Mouse (Mus musculus) midbrain, embryonic 12.5 days (tissue): ENCODE results near the gene Aldh2. TPM values are rescaled to one million over a fixed set of nuclear protein-coding genes. Genes with fewer than 3 reads are reported as not detected.
"Not testable (repeated sequence)": the region's sequence is repeated elsewhere in the genome, so short reads cannot be mapped to it uniquely, and the experiment has no call there.

Experiments
- ATAC-seq: fragments of 200-750 bp; cut with Nextera tagmentation; 2 replicates; pipeline ENCODE4 v1.8.0; 2017; ENCODE audit warnings: low read depth, moderate TSS enrichment, moderate library complexity; ENCODE audit not compliant: low FRiP score
- H3K27ac ChIP-seq: fragments of 300-500 bp; sonication (generic); replicated peaks from 2 replicates; pipeline ENCODE4 v1.5.1; 2016; ENCODE audit warnings: mild to moderate bottlenecking
- H3K27me3 ChIP-seq: fragments of 300-500 bp; sonication (generic); 2 replicates; pipeline ENCODE4 v1.6.1; 2016; ENCODE audit warnings: mild to moderate bottlenecking
- H3K36me3 ChIP-seq: fragments of 300-500 bp; sonication (generic); 2 replicates; pipeline ENCODE4 v1.6.1; 2016
- H3K4me1 ChIP-seq: fragments of 300-500 bp; sonication (generic); 2 replicates; pipeline ENCODE4 v1.6.1; 2016
- H3K4me2 ChIP-seq: fragments of 300-500 bp; sonication (generic); replicated peaks from 2 replicates; pipeline ENCODE4 v1.6.1; 2016; ENCODE audit warnings: mild to moderate bottlenecking, moderate library complexity
- H3K4me3 ChIP-seq: fragments of 300-500 bp; sonication (generic); 2 replicates; pipeline ENCODE4 v1.5.1; 2016; ENCODE audit warnings: mild to moderate bottlenecking
- H3K9ac ChIP-seq: fragments of 300-500 bp; sonication (generic); replicated peaks from 2 replicates; pipeline ENCODE4 v1.6.1; 2016; ENCODE audit warnings: mild to moderate bottlenecking, moderate library complexity
- H3K9me3 ChIP-seq: fragments of 300-500 bp; sonication (generic); 2 replicates; pipeline ENCODE4 v1.6.1; 2016; ENCODE audit warnings: mild to moderate bottlenecking
- WGBS: fragments of 180-500 bp; shearing (Covaris S2); methylation state at CpG from one replicate; pipeline ENCODE4 v1.1.7; 2016; 5-methylcytosine and 5-hydroxymethylcytosine counted together
- polyA plus RNA-seq: library from polyadenylated mRNA; unstranded; fragments of >200 nt; fragmentation: Nextera tagmentation; extraction: Ambion mirVana; gene quantifications from 2 replicates; pipeline ENCODE4 v1.2.1, GENCODE M21; 2016

Gene Aldh2
- 92.5 and 94.1 TPM in 2 replicates for polyA plus RNA-seq

DNA sequence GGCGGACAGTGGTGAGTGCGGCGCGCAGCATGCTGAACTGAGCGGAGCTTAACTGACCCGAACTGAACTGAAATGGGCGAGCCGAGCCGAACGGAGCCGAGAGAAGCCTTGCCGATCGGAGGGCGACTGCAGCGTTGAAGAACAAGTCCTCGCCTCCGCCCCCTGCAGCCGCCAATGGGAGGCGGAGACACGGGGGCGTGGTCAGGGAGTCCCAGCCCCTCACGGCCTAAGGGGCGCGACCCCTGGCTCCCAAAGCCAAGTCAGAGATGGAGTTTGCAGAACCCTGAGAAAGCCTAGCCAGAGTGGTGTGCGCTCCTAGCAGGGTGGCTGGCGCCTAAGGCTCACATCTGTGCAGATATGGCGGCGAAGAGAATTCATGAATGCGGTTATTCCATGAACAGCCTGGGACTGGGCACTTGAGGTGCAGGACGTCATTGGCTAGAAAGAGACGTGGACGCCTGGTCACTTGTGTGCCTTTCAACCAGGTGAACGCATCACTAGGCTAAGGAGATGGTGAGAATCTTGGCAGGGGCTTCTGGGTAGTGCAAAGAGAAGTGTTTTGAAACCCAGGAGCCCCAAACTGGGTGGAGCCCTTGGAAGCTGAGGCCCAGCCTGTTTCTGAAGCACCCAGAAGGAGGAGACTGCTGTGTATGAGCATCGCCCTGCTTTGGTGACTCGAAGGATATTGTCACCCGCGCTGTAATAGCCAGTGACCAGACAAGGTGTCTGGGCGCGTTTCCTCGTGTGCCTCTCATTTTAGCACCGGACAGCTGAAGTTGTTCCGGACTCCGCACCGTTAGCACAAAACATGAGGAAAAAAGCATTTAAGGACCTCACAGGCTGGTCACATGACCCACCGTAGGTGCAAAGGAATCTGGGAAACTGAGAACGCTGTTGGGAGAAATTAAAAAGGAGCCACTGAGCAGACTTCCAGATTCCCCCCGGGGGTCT lies at the start of gene Aldh2:
Gene Aldh2 (minus strand): TSS at position 374 of the 951 bp plus-strand sequence.
- peak within 1 kb of the TSS; percentile 50 for H3K27ac ChIP-seq
- peak within 1 kb of the TSS; percentile 78 for H3K4me2 ChIP-seq
- H3K36me3 ChIP-seq: no peaks in the 10 kb centered on the region
- peak within 1 kb of the TSS; percentile 69 for H3K9ac ChIP-seq
- WGBS: 4% methylated on average over 47 of the region's 47 CpGs
- ATAC-seq: peak; percentile 85
- H3K9me3 ChIP-seq: no peaks in the 10 kb centered on the region
- peaks cover 13% of the 10 kb centered on the region for H3K4me1 ChIP-seq
- peak within 1 kb of the TSS; percentile 62 for H3K4me3 ChIP-seq
- H3K27me3 ChIP-seq: peaks cover 18% of the 10 kb centered on the region

GRCm38 (mm10) chr5:121639601-121640000 lies 46.0 kb upstream of the Aldh2 start:
- Histone ChIP-seq H3K9ac (no peak overlapping the region), H3K36me3 (no peaks in the 10 kb centered on the region), H3K4me2 (no peak overlapping the region), H3K27ac (no peak overlapping the region), H3K9me3 (no peaks in the 10 kb centered on the region), H3K4me1 (no peaks in the 10 kb centered on the region), H3K27me3 (no peaks in the 10 kb centered on the region), H3K4me3 (no peak overlapping the region)
- 89% methylated on average over 9 of the region's 9 CpGs for WGBS
- no peak for ATAC-seq

- H3K27ac ChIP-seq: no peak overlapping the region
- no peak overlapping the region for H3K4me3 ChIP-seq
- no peaks in the 10 kb centered on the region for H3K9me3 ChIP-seq
- WGBS: 89% methylated on average over 6 of the region's 6 CpGs
- peaks cover 6% of the 10 kb centered on the region; the same call in 1 of the 2 replicates for H3K4me1 ChIP-seq
- H3K9ac ChIP-seq: no peak overlapping the region
- no peaks in the 10 kb centered on the region for H3K27me3 ChIP-seq
- no peaks in the 10 kb centered on the region for H3K36me3 ChIP-seq
- ATAC-seq: no peak
- H3K4me2 ChIP-seq: no peak overlapping the region
These were observed 43.7 kb upstream of the Aldh2 start for GRCm38 (mm10) chr5:121637296-121637695.

- Histone ChIP-seq H3K9ac (no peak overlapping the region), H3K4me2 (no peak overlapping the region), H3K4me3 (no peak overlapping the region), H3K9me3 (no peaks in the 10 kb centered on the region), H3K36me3 (no peaks in the 10 kb centered on the region), H3K4me1 (peaks cover 6% of the 10 kb centered on the region; the same call in 1 of the 2 replicates), H3K27me3 (no peaks in the 10 kb centered on the region), H3K27ac (no peak overlapping the region)
- ATAC-seq: no peak
- 92% methylated on average over 5 of the region's 5 CpGs for WGBS
These were observed 41.0 kb upstream of the Aldh2 start for GRCm38 (mm10) chr5:121634668-121635067.

- Histone ChIP-seq H3K4me3 (no peak overlapping the region), H3K4me2 (no peak overlapping the region), H3K4me1 (peaks cover 6% of the 10 kb centered on the region; the same call in 1 of the 2 replicates), H3K27ac (peak overlapping the region; percentile 60; the same call in 1 of the 2 replicates), H3K9me3 (no peaks in the 10 kb centered on the region), H3K36me3 (no peaks in the 10 kb centered on the region), H3K27me3 (no peaks in the 10 kb centered on the region), H3K9ac (no peak overlapping the region)
- no peak for ATAC-seq
- WGBS: 36% methylated on average over 3 of the region's 3 CpGs
These were observed 39.2 kb upstream of the Aldh2 start for GRCm38 (mm10) chr5:121632804-121633203.

DNA sequence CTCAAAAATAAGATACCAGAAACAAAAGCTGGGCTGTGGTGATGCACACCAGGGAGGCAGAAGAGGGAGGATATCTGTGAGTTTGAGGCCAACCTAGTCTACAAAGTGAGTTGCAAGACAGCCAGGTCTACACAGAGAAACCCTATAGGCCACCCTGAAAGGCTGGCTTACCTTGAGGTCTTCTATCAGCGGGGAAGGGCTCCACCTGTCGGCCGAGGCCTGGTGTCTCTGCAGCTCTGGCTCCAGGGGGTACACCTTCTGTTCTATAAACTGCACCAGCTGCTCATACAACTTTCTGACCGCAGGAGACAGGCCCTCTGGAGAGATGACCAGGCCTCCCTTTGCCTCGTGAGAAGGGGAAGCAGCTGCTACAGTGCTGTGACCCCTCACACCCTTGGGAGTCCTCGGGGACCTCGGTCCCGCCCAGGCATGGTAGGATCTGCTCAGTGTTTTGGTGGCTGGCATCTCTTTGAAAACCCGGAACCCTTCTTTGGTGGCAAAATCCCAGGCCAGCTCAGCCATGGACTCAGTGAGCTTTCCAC lies 37.6 kb upstream of the Aldh2 start:
- not testable (repeated sequence) for ATAC-seq, H3K4me2 ChIP-seq, H3K27me3 ChIP-seq, H3K9me3 ChIP-seq, H3K4me3 ChIP-seq, H3K36me3 ChIP-seq, H3K4me1 ChIP-seq, H3K27ac ChIP-seq, H3K9ac ChIP-seq
- 70% methylated on average over 9 of the region's 9 CpGs for WGBS

DNA sequence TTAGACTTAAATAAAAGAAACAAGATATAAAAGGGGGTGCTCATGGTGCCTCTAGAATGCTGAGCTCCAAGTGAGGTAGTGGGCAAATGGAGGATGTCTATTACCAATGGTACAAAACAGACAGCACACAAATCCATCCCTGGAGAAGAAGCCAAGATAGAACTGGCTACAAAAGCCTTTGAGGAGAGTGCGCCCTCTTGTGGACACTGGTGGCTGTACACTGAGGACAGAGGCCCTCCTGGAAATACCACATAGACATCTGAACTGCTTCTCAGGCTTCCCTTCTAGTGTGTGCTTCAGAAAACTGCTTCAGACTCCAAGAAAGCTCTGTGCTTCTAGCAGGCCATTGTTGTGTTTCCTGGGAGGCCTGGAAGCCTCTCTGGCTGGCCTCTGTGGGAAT lies 34.2 kb upstream of the Aldh2 start:
- H3K9ac ChIP-seq: no peak overlapping the region
- no peaks in the 10 kb centered on the region for H3K9me3 ChIP-seq
- no peak overlapping the region for H3K4me2 ChIP-seq
- no peaks in the 10 kb centered on the region for H3K36me3 ChIP-seq
- no peak overlapping the region for H3K27ac ChIP-seq
- no peak overlapping the region for H3K4me3 ChIP-seq
- no peaks in the 10 kb centered on the region for H3K27me3 ChIP-seq
- 0% methylated on average over 1 of the region's 1 CpGs for WGBS
- peaks cover 5% of the 10 kb centered on the region; the same call in 1 of the 2 replicates for H3K4me1 ChIP-seq
- ATAC-seq: no peak

- WGBS: 90% methylated on average over 3 of the region's 3 CpGs
- ATAC-seq: no peak
These were observed 29.6 kb upstream of the Aldh2 start for GRCm38 (mm10) chr5:121623241-121623640.

GRCm38 (mm10) chr5:121621102-121621501 lies 27.5 kb upstream of the Aldh2 start:
- no peaks in the 10 kb centered on the region for H3K9me3 ChIP-seq
- H3K4me1 ChIP-seq: peaks cover 13% of the 10 kb centered on the region
- no peak overlapping the region for H3K27ac ChIP-seq
- no peak overlapping the region for H3K4me3 ChIP-seq
- no peak for ATAC-seq
- H3K9ac ChIP-seq: no peak overlapping the region
- H3K36me3 ChIP-seq: no peaks in the 10 kb centered on the region
- no peak overlapping the region for H3K4me2 ChIP-seq
- whole genome bisulfite sequencing: 93% methylated on average over 5 of the region's 5 CpGs
- no peaks in the 10 kb centered on the region for H3K27me3 ChIP-seq

More at GRCm38 (mm10) chr5:121623241-121623640, 29.6 kb upstream of the Aldh2 start:
- Histone ChIP-seq H3K4me2 (no peak overlapping the region), H3K9me3 (no peaks in the 10 kb centered on the region), H3K27me3 (no peaks in the 10 kb centered on the region), H3K36me3 (no peaks in the 10 kb centered on the region), H3K9ac (no peak overlapping the region), H3K27ac (no peak overlapping the region), H3K4me1 (peaks cover 10% of the 10 kb centered on the region), H3K4me3 (no peak overlapping the region)

- H3K4me3 ChIP-seq: peak within 1 kb of the TSS; percentile 72
These were observed 25.2 kb upstream of the Aldh2 start, which contains the start of gene Acad12 for GRCm38 (mm10) chr5:121618592-121619513. Acad12 (minus strand) TSS chr5:121618938.

DNA sequence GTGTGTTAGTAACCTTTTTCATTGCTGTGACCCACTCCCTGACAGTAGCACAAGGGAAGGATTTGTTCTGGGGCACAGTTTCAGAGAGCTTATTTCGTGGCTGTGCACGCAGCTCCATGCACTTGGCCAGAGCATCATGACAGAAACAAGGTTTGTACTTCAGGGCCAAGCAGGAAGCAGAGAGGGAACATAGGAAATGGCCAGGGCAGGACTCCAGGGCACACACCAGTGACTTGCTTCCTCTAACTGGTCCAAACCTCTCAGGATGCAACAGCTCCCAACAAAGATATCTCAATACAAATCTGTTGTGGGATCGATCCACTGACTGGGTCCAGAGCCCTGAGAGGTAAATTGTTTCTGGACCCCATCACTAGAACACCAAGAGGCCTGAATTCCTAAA lies 21.3 kb upstream of the Aldh2 start:
- WGBS: 82% methylated on average over 3 of the region's 3 CpGs
- H3K27ac ChIP-seq, ATAC-seq, H3K4me2 ChIP-seq, H3K27me3 ChIP-seq, H3K9me3 ChIP-seq, H3K36me3 ChIP-seq, H3K9ac ChIP-seq, H3K4me3 ChIP-seq: not testable (repeated sequence)
- H3K4me1 ChIP-seq: peaks cover 11% of the 10 kb centered on the region

More at GRCm38 (mm10) chr5:121618592-121619513, 25.2 kb upstream of the Aldh2 start, which contains the start of gene Acad12:
- 1% methylated on average over 56 of the region's 58 CpGs for WGBS
- Histone ChIP-seq H3K36me3 (no peaks in the 10 kb centered on the region), H3K27me3 (no peaks in the 10 kb centered on the region), H3K4me2 (peak within 1 kb of the TSS; percentile 77), H3K9ac (peak within 1 kb of the TSS; percentile 90), H3K27ac (peak within 1 kb of the TSS; percentile 86), H3K4me1 (peaks cover 13% of the 10 kb centered on the region), H3K9me3 (no peaks in the 10 kb centered on the region)
- peak; percentile 89 for ATAC-seq
